Mouse (Mus musculus): ENCODE data around the gene Ttc22. TPM values are rescaled to one million over a fixed set of nuclear protein-coding genes. Genes with fewer than 3 reads are reported as not detected.

The Ttc22 gene
- polyA plus RNA-seq (2021; fragmentation: Nextera tagmentation), result 0.35 and 0.53 TPM in 2 replicates
- long read RNA-seq, experiment 1, result 0 reads
- long read RNA-seq, experiment 2, partial matches to known transcripts, result 1 of 4 reads
- long read RNA-seq, experiment 2, other reads (novel, unspliced or antisense), result 2 of 4 reads

GRCm38 (mm10) chr4:106622030-106622493 is at the start of gene Ttc22:
Ttc22 (plus strand) TSS chr4:106622432.

GRCm38 (mm10) chr4:106617056-106617455 is 5.2 kb upstream of the Ttc22 start, which contains the start of gene Lexm:
Lexm (minus strand) TSS chr4:106617241.

GRCm38 (mm10) chr4:106650833-106651527 is 28.7 kb downstream of the Ttc22 start, which contains the start of gene Pars2:
Pars2 (plus strand) TSS chr4:106651069.

GRCm38 (mm10) chr4:106678442-106679118 is 56.3 kb downstream of the Ttc22 start, which contains the start of gene Ttc4:
Ttc4 (minus strand) TSS chr4:106678944.

Other genes starting within 250 kb of the Ttc22 start
- 0.30 and 0.39 TPM in 2 replicates for gene Pcsk9, start 158.1 kb upstream of the Ttc22 start, polyA plus RNA-seq (2021; fragmentation: Nextera tagmentation)
- gene Bsnd, start 130.1 kb upstream of the Ttc22 start, polyA plus RNA-seq (2021; fragmentation: Nextera tagmentation), result not detected in 2 replicates
- 16.8 and 18.7 TPM in 2 replicates for gene Dhcr24, start 61.4 kb upstream of the Ttc22 start, polyA plus RNA-seq (2021; fragmentation: Nextera tagmentation)
- 0.26 TPM in 1 of 2 replicates, not detected in the other for gene Lexm, start 5.2 kb upstream of the Ttc22 start, polyA plus RNA-seq (2021; fragmentation: Nextera tagmentation)
- gene Pars2, start 28.6 kb downstream of the Ttc22 start, polyA plus RNA-seq (2021; fragmentation: Nextera tagmentation), result 12.2 and 16.0 TPM in 2 replicates
- gene Ttc4, start 56.5 kb downstream of the Ttc22 start, polyA plus RNA-seq (2021; fragmentation: Nextera tagmentation), result 32.0 and 32.8 TPM in 2 replicates
- 0.21 and 0.25 TPM in 2 replicates for gene Mroh7, start 108.5 kb downstream of the Ttc22 start, polyA plus RNA-seq (2021; fragmentation: Nextera tagmentation)
- gene Fam151a, start 111.5 kb downstream of the Ttc22 start, polyA plus RNA-seq (2021; fragmentation: Nextera tagmentation), result not detected in 2 replicates
- gene Acot11, start 182.6 kb downstream of the Ttc22 start, polyA plus RNA-seq (2021; fragmentation: Nextera tagmentation), result 7.7 and 9.1 TPM in 2 replicates